Mouse (Mus musculus) stomach, embryonic 14.5 days (tissue): ENCODE measurements around the gene Zranb2. TPM values are rescaled to one million over a fixed set of nuclear protein-coding genes. Genes with fewer than 3 reads are reported as not detected.

ENCODE experiments used
- ATAC-seq: fragments of 200-750 bp; cut with Nextera tagmentation; 2 replicates; pipeline ENCODE4 v1.8.0; 2017; ENCODE audit warnings: low read depth, moderate TSS enrichment; ENCODE audit not compliant: insufficient number of reproducible peaks, insufficient read depth, low FRiP score
- H3K27ac ChIP-seq: fragments of 300-500 bp; sonication (generic); 2 replicates; pipeline ENCODE4 v1.5.1; 2014; ENCODE audit warnings: mild to moderate bottlenecking, low read length, moderate library complexity, mixed read lengths
- H3K27me3 ChIP-seq: fragments of 300-500 bp; sonication (generic); 2 replicates; pipeline ENCODE4 v1.6.1; 2014; ENCODE audit warnings: low read length, control low read depth, mixed read lengths; ENCODE audit not compliant: control insufficient read depth, insufficient read depth
- H3K36me3 ChIP-seq: fragments of 300-500 bp; sonication (generic); 2 replicates; pipeline ENCODE4 v1.6.1; 2014; ENCODE audit warnings: mild to moderate bottlenecking, control low read depth, low read length, moderate library complexity, mixed read lengths; ENCODE audit not compliant: control insufficient read depth, insufficient read depth
- H3K4me1 ChIP-seq: fragments of 300-500 bp; sonication (generic); 2 replicates; pipeline ENCODE4 v1.6.1; 2014; ENCODE audit warnings: low read length, control low read depth, mixed read lengths; ENCODE audit not compliant: control insufficient read depth, insufficient read depth
- H3K4me2 ChIP-seq: fragments of 300-500 bp; sonication (generic); replicated peaks from 2 replicates; pipeline ENCODE4 v1.6.1; 2014; ENCODE audit warnings: low read depth, low read length, control low read depth
- H3K4me3 ChIP-seq: fragments of 300-500 bp; sonication (generic); 2 replicates; pipeline ENCODE4 v1.5.1; 2014; ENCODE audit warnings: low read depth, low read length, control low read depth
- H3K9ac ChIP-seq: fragments of 300-500 bp; sonication (generic); replicated peaks from 2 replicates; pipeline ENCODE4 v1.6.1; 2014; ENCODE audit warnings: low read depth, mild to moderate bottlenecking, control low read depth, low read length, moderate library complexity, mixed read lengths
- H3K9me3 ChIP-seq: fragments of 300-500 bp; sonication (generic); 2 replicates; pipeline ENCODE4 v1.6.1; 2016; ENCODE audit warnings: low read depth, low read length, control low read depth; ENCODE audit not compliant: control insufficient read depth
- WGBS: fragments of 180-500 bp; shearing (Covaris S2); extraction: QIAGEN DNeasy Blood & Tissue Kit; methylation state at CpG from one replicate; pipeline ENCODE4 v1.1.7; 2014; 5-methylcytosine and 5-hydroxymethylcytosine counted together
- polyA plus RNA-seq: library from polyadenylated mRNA; unstranded; fragments of >200 nt; fragmentation: Nextera tagmentation; extraction: Ambion mirVana; gene quantifications from 2 replicates; pipeline ENCODE4 v1.2.1, GENCODE M21; 2014

Gene Zranb2
- 113 TPM in 2 replicates for polyA plus RNA-seq

GRCm38 (mm10) chr3:157533964-157534785 is at the start of gene Zranb2:
Gene Zranb2, plus strand, starts transcription at chr3:157534160.
- peak within 1 kb of the TSS; percentile 91 for H3K27ac ChIP-seq
- 0 out of 2 replicates have a peak, but pooled peaks cover 4% of the 10 kb centered on the region for H3K27me3 ChIP-seq
- peak within 1 kb of the TSS; percentile 74 for H3K4me2 ChIP-seq
- no peaks in the 10 kb centered on the region for H3K9me3 ChIP-seq
- H3K4me3 ChIP-seq: peak within 1 kb of the TSS; percentile 88
- WGBS: under 1% methylated on average over 86 of the region's 91 CpGs
- H3K4me1 ChIP-seq: peaks cover 10% of the 10 kb centered on the region; the same call in 1 of the 2 replicates
- peak; percentile 96 for ATAC-seq
- peak within 1 kb of the TSS; percentile 88 for H3K9ac ChIP-seq
- H3K36me3 ChIP-seq: peaks cover 12% of the 10 kb centered on the region

DNA sequence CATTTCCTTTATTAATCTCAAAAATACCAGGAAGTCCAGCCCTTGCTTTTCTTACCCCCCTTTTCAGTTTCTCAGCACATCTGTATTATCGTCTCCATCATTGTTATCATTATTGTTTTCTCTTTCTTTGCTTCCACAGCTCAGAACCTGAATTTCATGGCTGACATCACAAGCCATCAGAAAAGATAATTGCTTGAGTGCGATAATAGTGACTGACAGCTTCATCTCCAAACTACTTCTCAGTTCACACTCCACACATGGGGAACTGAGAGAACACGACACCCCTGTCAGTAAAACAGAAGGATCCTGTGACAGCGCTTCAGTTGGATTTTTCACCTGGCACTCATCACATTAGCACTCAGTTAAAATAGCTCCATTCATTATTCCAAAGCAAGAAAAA is 41.9 kb upstream of the Zranb2 start:
- Histone ChIP-seq H3K4me3 (no peak overlapping the region), H3K4me2 (no peak overlapping the region), H3K9me3 (no peaks in the 10 kb centered on the region), H3K9ac (no peak overlapping the region), H3K36me3 (no peaks in the 10 kb centered on the region), H3K4me1 (no peaks in the 10 kb centered on the region), H3K27me3 (no peaks in the 10 kb centered on the region), H3K27ac (no peak overlapping the region)
- 68% methylated on average over 4 of the region's 4 CpGs for WGBS
- ATAC-seq: no peak

DNA sequence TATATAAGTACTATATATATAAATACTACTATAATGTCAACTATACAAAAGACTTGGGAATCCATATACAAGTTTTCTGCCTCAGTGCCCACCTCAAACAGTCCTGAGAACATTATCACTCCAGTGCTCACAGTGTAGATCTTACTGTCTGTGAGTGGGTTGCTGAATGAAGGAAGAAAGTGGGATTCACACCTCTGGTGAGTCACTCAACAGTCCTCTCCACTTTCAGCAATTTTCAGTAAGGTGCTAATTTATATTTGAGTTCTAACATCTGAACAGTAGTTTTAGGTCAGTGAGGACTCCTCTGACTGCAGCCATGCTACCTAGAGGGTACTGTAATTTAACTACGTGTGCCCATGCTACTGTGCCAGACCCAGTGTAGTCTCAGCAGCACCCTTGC is 31.7 kb upstream of the Zranb2 start:
- H3K27me3 ChIP-seq: no peaks in the 10 kb centered on the region
- H3K4me3 ChIP-seq: no peak overlapping the region
- 77% methylated on average over 1 of the region's 1 CpGs for WGBS
- H3K36me3 ChIP-seq: no peaks in the 10 kb centered on the region
- ATAC-seq: no peak
- H3K4me2 ChIP-seq: no peak overlapping the region
- no peaks in the 10 kb centered on the region for H3K9me3 ChIP-seq
- no peak overlapping the region for H3K27ac ChIP-seq
- no peak overlapping the region for H3K9ac ChIP-seq
- H3K4me1 ChIP-seq: no peaks in the 10 kb centered on the region

DNA sequence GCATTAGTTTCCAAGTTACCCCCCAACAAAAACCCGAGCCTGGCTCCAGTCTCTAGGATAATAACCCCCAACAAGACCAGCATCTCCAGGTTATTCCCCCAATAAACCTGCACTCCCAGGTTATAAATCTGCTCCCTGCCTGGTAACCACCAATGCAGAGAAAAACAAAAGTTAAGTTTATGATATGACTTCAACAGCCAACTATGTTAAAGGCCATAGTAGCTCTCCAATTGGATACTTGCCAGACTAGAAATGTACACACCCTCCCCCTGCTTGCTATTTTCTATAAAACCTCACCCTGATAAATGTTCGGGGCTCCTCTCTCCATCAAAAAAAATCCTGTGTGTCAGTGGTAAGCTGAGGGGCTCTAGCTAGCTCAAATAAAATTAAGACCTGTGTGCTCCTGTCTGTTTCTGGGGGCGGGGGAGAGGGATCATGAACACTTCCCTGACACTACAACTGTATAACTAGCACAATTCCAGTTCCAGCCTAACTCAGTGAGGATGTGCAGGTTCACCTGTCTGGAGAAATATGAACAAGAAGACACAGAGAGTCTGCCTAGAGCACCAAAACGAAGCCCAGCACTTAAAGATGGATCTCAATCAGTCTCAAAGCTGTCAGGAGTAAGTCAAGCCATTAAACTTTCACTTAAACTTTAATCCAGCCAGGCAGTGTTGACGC is 19.7 kb upstream of the Zranb2 start:
- no peaks in the 10 kb centered on the region for H3K9me3 ChIP-seq
- no peak overlapping the region for H3K27ac ChIP-seq
- peak; percentile 42; the same call in 1 of the 2 replicates for ATAC-seq
- 0 out of 2 replicates have a peak, but pooled peaks cover 2% of the 10 kb centered on the region for H3K4me1 ChIP-seq
- H3K9ac ChIP-seq: no peak overlapping the region
- H3K36me3 ChIP-seq: no peaks in the 10 kb centered on the region
- WGBS: 38% methylated on average over 5 of the region's 5 CpGs
- no peak overlapping the region for H3K4me2 ChIP-seq
- no peak overlapping the region for H3K4me3 ChIP-seq
- H3K27me3 ChIP-seq: no peaks in the 10 kb centered on the region

DNA sequence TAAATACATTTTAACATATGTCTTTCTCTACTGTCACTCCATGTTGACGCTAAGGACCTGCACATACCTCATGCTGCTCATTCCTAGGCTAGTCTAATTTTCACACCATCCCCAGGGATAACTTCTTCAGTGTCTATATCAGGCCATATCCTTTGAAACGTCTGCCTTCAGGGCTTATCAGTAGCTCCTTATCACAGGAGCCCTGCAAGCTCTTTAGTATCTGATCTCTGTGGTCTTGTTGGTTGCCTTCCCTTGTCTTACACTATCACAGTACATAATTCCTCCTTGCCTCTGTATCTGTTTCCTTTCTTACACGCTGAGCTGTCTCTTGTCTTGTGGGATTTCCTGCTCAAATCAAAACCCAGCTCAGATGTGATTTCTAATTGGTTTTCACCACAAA is 17.5 kb upstream of the Zranb2 start:
- Histone ChIP-seq H3K4me1 (0 out of 2 replicates have a peak, but pooled peaks cover 2% of the 10 kb centered on the region), H3K27me3 (no peaks in the 10 kb centered on the region), H3K4me2 (no peak overlapping the region), H3K9me3 (no peaks in the 10 kb centered on the region), H3K36me3 (no peaks in the 10 kb centered on the region), H3K9ac (no peak overlapping the region), H3K4me3 (no peak overlapping the region), H3K27ac (no peak overlapping the region)
- 53% methylated on average over 3 of the region's 3 CpGs for WGBS
- no peak for ATAC-seq

- no peaks in the 10 kb centered on the region for H3K9me3 ChIP-seq
- H3K4me3 ChIP-seq: no peak overlapping the region
- H3K36me3 ChIP-seq: no peaks in the 10 kb centered on the region
- 0 out of 2 replicates have a peak, but pooled peaks cover 2% of the 10 kb centered on the region for H3K4me1 ChIP-seq
- 56% methylated on average over 2 of the region's 2 CpGs for WGBS
- H3K27me3 ChIP-seq: no peaks in the 10 kb centered on the region
- no peak overlapping the region for H3K4me2 ChIP-seq
- no peak overlapping the region for H3K27ac ChIP-seq
- H3K9ac ChIP-seq: no peak overlapping the region
- ATAC-seq: no peak
Observed at GRCm38 (mm10) chr3:157517992-157518391, 16.0 kb upstream of the Zranb2 start.

DNA sequence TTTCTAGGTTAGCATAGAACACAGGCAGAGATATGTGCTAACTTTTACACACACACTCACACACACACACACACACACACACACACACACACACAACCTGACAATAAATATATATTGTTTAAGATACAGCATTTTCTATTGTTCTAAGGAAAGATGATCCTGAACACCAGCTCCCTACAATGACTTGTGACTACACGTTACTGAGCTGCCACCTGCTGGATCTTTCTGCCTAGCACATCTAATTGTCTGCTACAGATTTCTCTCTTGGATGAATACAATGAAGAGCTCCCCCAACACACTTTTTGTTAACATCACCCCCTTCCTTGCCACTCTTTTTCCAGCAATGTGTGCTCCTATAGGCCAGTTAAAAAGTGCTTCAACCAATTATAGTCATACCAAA is 13.5 kb upstream of the Zranb2 start:
- H3K27ac ChIP-seq: no peak overlapping the region
- H3K4me3 ChIP-seq: no peak overlapping the region
- H3K9ac ChIP-seq: no peak overlapping the region
- no peaks in the 10 kb centered on the region for H3K4me1 ChIP-seq
- ATAC-seq: no peak
- no peaks in the 10 kb centered on the region for H3K36me3 ChIP-seq
- no peaks in the 10 kb centered on the region for H3K27me3 ChIP-seq
- no peaks in the 10 kb centered on the region for H3K9me3 ChIP-seq
- H3K4me2 ChIP-seq: no peak overlapping the region
- WGBS: 4% methylated on average over 1 of the region's 1 CpGs

DNA sequence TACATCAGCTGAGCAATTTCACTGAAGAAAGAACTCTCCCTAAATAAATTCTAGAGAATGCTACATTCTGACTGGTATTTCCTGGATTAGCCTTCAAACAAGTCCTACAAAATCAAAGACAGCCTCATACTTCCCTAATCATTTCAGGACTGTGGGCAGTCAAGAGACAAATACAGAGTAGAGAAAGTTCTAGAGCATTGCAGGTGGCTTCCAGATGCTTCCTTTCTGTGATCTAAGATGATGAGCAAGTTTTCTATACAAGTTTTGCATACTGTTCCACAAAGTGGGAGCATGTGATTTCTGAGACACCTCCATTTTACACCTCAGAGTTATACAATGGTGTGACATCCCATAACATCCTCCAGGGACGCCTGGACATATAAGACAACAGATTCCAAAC is 10.1 kb upstream of the Zranb2 start:
- H3K36me3 ChIP-seq: no peaks in the 10 kb centered on the region
- no peaks in the 10 kb centered on the region for H3K9me3 ChIP-seq
- 54% methylated on average over 1 of the region's 1 CpGs for WGBS
- no peaks in the 10 kb centered on the region for H3K4me1 ChIP-seq
- no peak overlapping the region for H3K27ac ChIP-seq
- no peak overlapping the region for H3K4me2 ChIP-seq
- ATAC-seq: no peak
- H3K9ac ChIP-seq: no peak overlapping the region
- no peaks in the 10 kb centered on the region for H3K27me3 ChIP-seq
- H3K4me3 ChIP-seq: no peak overlapping the region
